Mouse (Mus musculus) E14TG2a.4 (cell line): ENCODE data around the gene Bpgm.

Experiments
- CTCF ChIP-seq: conservative IDR thresholded peaks from 2 replicates; pipeline ENCODE4 v1.5.1; 2014; ENCODE audit warnings: low read length
- NANOG ChIP-seq: IDR thresholded peaks from 2 replicates; pipeline ENCODE4 v1.6.1; 2014; ENCODE audit warnings: borderline replicate concordance, low read length, mixed read lengths
- POU5F1 ChIP-seq: IDR thresholded peaks from 2 replicates; pipeline ENCODE4 v1.6.1; 2014; ENCODE audit warnings: low read length, borderline replicate concordance

GRCm38 (mm10) chr6:34473346-34473745 lies 2.7 kb upstream of the Bpgm start:
- TF ChIP-seq CTCF (no peak), NANOG (no peak), POU5F1 (no peak)
